Mouse (Mus musculus): ENCODE data around the gene Gm12666. TPM values are rescaled to one million over a fixed set of nuclear protein-coding genes. Genes with fewer than 3 reads are reported as not detected.
"Not testable (repeated sequence)": the region's sequence is repeated elsewhere in the genome, so short reads cannot be mapped to it uniquely, and the experiment has no call there.

Gene Gm12666
- polyA plus RNA-seq (2012; rRNA removed), result not detected in 2 replicates

GRCm38 (mm10) chr4:92191649-92192048, at the start of gene Gm12666:
TSS of gene Gm12666 (minus strand) at chr4:92191749.
- not testable (repeated sequence) for H3K27me3 ChIP-seq (ENCODE audit: control insufficient read depth, insufficient read depth, low read length); H3K4me1 ChIP-seq (ENCODE audit: control insufficient read depth, insufficient read depth, insufficient read length); DNase-seq (ENCODE audit: low read depth in 1 of 2, low spot score in 2 of 2); H3K4me3 ChIP-seq (ENCODE audit: extremely low read depth, insufficient read depth, insufficient read length); H3K36me3 ChIP-seq (ENCODE audit: control insufficient read depth, insufficient read depth, low read length); H3K27ac ChIP-seq (ENCODE audit: insufficient read depth, low read length)
- 81% methylated on average over 1 of the region's 1 CpGs for WGBS

DNA sequence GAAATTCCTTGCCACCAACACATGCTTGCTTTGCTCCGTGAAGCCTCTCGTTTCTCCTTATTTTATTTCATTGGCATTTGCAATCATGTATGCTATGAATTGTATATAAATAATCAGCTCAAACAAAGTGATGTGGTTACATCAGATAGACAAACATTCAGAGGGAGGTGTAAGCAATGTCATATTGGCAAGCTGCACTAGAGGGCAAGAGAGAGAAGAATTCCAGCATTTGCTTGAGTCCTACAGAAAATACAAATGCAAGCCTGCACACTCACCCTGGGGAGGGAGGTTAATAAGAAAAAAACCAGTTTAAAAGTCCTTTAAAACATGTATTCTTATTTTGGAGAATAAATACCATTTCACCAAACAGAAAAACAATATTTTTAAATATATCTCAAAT, 34.8 kb upstream of the Gm12666 start:
- 90% methylated on average over 2 of the region's 2 CpGs for WGBS

DNA sequence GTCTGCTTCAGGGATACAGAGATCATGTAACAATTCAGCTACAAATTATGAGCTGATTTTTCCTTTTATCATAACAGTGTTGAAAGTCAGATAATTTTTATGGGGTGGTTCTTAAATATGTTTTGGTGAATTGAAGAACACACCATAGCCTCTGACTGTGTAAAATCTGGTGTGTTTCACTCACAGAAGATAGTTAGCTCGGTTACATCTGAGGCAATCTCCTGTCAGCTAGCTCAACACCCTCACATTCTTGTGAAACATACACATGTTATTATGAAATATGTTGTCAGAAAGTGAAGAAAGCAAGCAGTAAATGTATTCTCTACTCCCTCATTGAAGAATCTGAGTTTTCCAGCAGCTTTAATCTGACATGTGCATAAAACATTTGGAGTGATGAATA, 24.7 kb upstream of the Gm12666 start:
- Histone ChIP-seq H3K27me3 (ENCODE audit: control insufficient read depth, insufficient read depth, low read length) (no peaks in the 10 kb centered on the region), H3K4me3 (ENCODE audit: extremely low read depth, insufficient read depth, insufficient read length) (no peak overlapping the region), H3K36me3 (ENCODE audit: control insufficient read depth, insufficient read depth, low read length) (no peaks in the 10 kb centered on the region), H3K27ac (ENCODE audit: insufficient read depth, low read length) (no peak overlapping the region), H3K4me1 (ENCODE audit: control insufficient read depth, insufficient read depth, insufficient read length) (no peaks in the 10 kb centered on the region)
- 75% methylated on average over 1 of the region's 1 CpGs for WGBS
- no peak for TF ChIP-seq CTCF (IDR thresholded peaks at IDR 0.05; ENCODE audit: extremely low read depth, insufficient read depth, insufficient read length, insufficient replicate concordance)
- TF ChIP-seq POLR2A (IDR thresholded peaks at IDR 0.05; ENCODE audit: low read depth, low read length), result no peak
- DNase-seq (ENCODE audit: low read depth in 1 of 2, low spot score in 2 of 2), result no peak

More for the DNA sequence above, 34.8 kb upstream of the Gm12666 start:
- no peaks in the 10 kb centered on the region for H3K27me3 ChIP-seq (ENCODE audit: control insufficient read depth, insufficient read depth, low read length)
- no peak for DNase-seq (ENCODE audit: low read depth in 1 of 2, low spot score in 2 of 2)
- H3K4me1 ChIP-seq (ENCODE audit: control insufficient read depth, insufficient read depth, insufficient read length), result no peaks in the 10 kb centered on the region
- TF ChIP-seq POLR2A (IDR thresholded peaks at IDR 0.05; ENCODE audit: low read depth, low read length) (no peak), CTCF (IDR thresholded peaks at IDR 0.05; ENCODE audit: extremely low read depth, insufficient read depth, insufficient read length, insufficient replicate concordance) (no peak)
- no peak overlapping the region for H3K4me3 ChIP-seq (ENCODE audit: extremely low read depth, insufficient read depth, insufficient read length)
- H3K27ac ChIP-seq (ENCODE audit: insufficient read depth, low read length), result no peak overlapping the region
- H3K36me3 ChIP-seq (ENCODE audit: control insufficient read depth, insufficient read depth, low read length), result no peaks in the 10 kb centered on the region

DNA sequence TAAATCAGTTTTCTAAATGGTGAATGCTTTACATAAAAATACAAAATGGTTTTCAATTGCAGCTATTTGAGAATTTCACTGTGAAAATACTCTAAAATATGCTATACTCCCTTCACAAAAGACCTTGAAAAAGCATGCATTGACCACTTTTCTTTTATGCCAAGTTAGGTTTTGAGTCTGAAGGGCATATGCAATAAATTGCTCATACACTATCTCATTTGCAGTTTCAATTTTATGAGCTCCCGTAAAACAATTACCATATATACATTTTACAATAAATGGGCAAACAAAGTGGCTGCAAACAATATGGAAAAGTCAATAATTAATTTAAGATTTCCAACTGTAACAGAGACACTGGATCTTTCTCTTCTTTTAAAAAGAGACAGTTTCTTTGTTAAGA, 38.9 kb downstream of the Gm12666 start:
- 87% methylated on average over 1 of the region's 1 CpGs for WGBS
- Histone ChIP-seq H3K27ac (ENCODE audit: insufficient read depth, low read length) (no peak overlapping the region), H3K36me3 (ENCODE audit: control insufficient read depth, insufficient read depth, low read length) (no peaks in the 10 kb centered on the region), H3K4me1 (ENCODE audit: control insufficient read depth, insufficient read depth, insufficient read length) (no peaks in the 10 kb centered on the region), H3K4me3 (ENCODE audit: extremely low read depth, insufficient read depth, insufficient read length) (no peak overlapping the region), H3K27me3 (ENCODE audit: control insufficient read depth, insufficient read depth, low read length) (no peaks in the 10 kb centered on the region)
- no peak for TF ChIP-seq POLR2A (IDR thresholded peaks at IDR 0.05; ENCODE audit: low read depth, low read length)
- TF ChIP-seq CTCF (IDR thresholded peaks at IDR 0.05; ENCODE audit: extremely low read depth, insufficient read depth, insufficient read length, insufficient replicate concordance), result no peak
- no peak for DNase-seq (ENCODE audit: low read depth in 1 of 2, low spot score in 2 of 2)

DNA sequence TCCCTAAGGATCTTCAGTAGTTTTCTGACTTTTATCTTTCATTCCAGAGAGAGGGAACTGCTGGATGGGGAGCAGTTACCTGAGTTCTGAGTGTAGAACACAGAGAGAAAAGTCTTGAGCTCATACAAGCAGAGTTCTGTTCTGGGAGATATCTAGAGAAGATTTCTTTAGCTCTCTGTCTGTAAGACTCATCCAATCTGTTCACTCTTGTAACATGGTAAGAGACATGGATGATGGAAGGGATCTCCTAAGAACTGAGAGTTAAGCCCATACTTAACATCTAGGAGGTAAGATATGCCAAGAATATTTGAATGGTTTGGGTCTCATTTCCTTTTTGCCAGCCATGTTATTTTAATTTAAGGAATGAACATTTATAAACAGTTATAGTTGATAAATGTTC, 44.4 kb downstream of the Gm12666 start, which contains the start of gene Izumo3:
Izumo3 (minus strand) TSS at position 101 of the 400 bp plus-strand sequence.
- Histone ChIP-seq H3K4me1 (ENCODE audit: control insufficient read depth, insufficient read depth, insufficient read length) (no peaks in the 10 kb centered on the region), H3K36me3 (ENCODE audit: control insufficient read depth, insufficient read depth, low read length) (no peaks in the 10 kb centered on the region), H3K4me3 (ENCODE audit: extremely low read depth, insufficient read depth, insufficient read length) (no peak within 1 kb of the TSS), H3K27ac (ENCODE audit: insufficient read depth, low read length) (no peak within 1 kb of the TSS), H3K27me3 (ENCODE audit: control insufficient read depth, insufficient read depth, low read length) (no peaks in the 10 kb centered on the region)
- TF ChIP-seq POLR2A (IDR thresholded peaks at IDR 0.05; ENCODE audit: low read depth, low read length), result no peak
- no peak for TF ChIP-seq CTCF (IDR thresholded peaks at IDR 0.05; ENCODE audit: extremely low read depth, insufficient read depth, insufficient read length, insufficient replicate concordance)
- no peak for DNase-seq (ENCODE audit: low read depth in 1 of 2, low spot score in 2 of 2)

Other genes with a start within 250 kb of the Gm12666 start
- gene Izumo3, start 44.5 kb downstream of the Gm12666 start, polyA plus RNA-seq (2012; rRNA removed), result not detected in 2 replicates